Mouse (Mus musculus): ENCODE measurements around the gene Alms1.
"Not testable (repeated sequence)": the region's sequence is repeated elsewhere in the genome, so short reads cannot be mapped to it uniquely, and the experiment has no call there.

The Alms1 gene

DNA sequence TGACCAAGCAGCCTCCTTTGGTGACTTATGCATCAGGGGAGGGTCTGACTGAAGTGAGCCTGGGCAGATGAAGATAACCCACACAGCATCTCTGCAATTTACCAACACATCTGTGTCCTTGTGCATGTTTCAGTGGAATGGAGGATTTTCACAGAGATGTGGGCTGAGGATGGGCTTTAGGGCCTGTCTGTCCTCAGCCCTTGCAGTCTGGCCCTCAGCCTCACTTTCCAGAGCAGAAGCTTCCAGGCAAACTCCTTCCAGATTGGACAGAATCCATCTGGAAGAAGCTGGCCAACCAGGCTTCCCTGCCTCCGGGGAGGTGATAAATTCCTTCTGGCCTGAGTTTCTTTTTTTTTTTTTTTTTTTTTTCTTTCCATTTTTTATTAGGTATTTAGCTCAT lies 122.3 kb downstream of the Alms1 start:
- DNase-seq (ENCODE audit: low read depth in 2 of 2, low spot score in 2 of 2) = not testable (repeated sequence)

DNA sequence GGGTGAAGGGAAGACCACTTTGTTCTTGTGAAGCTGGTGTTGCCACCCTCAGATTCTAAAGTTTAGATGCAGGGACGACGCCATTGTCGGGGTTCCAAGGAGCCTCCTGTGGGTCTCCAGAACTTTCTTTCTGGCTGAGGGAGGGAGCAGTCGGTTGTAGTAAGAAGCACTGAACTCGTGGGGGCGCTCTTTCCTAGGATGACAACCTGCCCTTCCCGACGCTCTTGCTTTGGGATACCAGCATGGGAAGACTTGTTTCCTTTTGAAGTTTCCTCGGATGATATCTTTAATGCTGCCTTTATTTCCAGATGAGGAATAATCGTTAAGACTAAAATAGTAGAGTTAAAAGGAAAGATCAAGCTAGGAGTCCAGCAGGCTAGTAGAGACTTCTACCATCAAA lies 125.8 kb downstream of the Alms1 start, which contains the start of gene Nat8f7:
Nat8f7 (minus strand) TSS at position 101 of the 400 bp plus-strand sequence.
- not testable (repeated sequence) for DNase-seq (ENCODE audit: low read depth in 2 of 2, low spot score in 2 of 2)

Data from CD8-positive naive resting alpha-beta T cell, adult 2 months (primary cell).